Mouse (Mus musculus): ENCODE results near the gene Abca12. TPM values are rescaled to one million over a fixed set of nuclear protein-coding genes. Genes with fewer than 3 reads are reported as not detected.

The Abca12 gene
- total and polyA plus RNA-seq, 2 experiments: not detected

DNA sequence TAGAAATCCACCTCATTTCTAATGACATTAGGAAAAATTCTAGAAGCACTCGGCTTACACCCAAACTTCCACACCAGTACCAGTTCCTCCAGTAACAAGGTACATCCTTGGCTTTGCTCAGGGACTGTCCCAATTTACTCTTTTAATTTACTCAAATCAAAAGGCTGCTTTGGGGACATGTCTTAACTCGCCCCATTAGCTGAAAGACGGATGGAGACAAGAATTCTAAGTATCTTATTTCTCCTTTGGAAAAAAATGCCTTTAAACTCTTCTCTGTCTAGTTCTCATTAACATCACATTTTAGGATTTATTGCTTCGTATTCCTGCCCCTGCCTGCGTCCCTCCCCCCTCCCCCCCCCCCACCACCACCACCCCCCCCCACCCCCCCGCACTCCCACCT lies 626 bp downstream of the Abca12 start:
- Histone ChIP-seq H3K27ac (replicated peaks; ENCODE audit: insufficient read depth, low read depth, low read length) (no peak overlapping the region), H3K9ac (ENCODE audit: low read depth, low read length) (no peak overlapping the region), H3K36me3 (ENCODE audit: control insufficient read depth, insufficient read depth, low read length) (no peaks in the 10 kb centered on the region), H3K79me2 (ENCODE audit: control insufficient read depth, insufficient read depth, low read length) (no peaks in the 10 kb centered on the region), H3K27me3 (ENCODE audit: control insufficient read depth, insufficient read depth, low read length) (no peaks in the 10 kb centered on the region), H3K4me1 (ENCODE audit: control insufficient read depth, insufficient read depth, low read length) (no peaks in the 10 kb centered on the region), H3K4me3 (ENCODE audit: insufficient read depth, low read depth, low read length) (no peak overlapping the region)
- TF ChIP-seq POLR2A (IDR thresholded peaks at IDR 0.05; ENCODE audit: extremely low read depth, insufficient read depth, low read length) (no peak), CTCF (IDR thresholded peaks at IDR 0.05; ENCODE audit: low read depth, low read length) (no peak)
- DNase-seq (ENCODE audit: extremely low read depth, low read depth, low spot score): no peak
- WGBS: 69% methylated on average over 6 of the region's 6 CpGs

- H3K36me3 ChIP-seq (ENCODE audit: control insufficient read depth, insufficient read depth, low read length): no peaks in the 10 kb centered on the region
- no peak overlapping the region for H3K9ac ChIP-seq (ENCODE audit: low read depth, low read length)
- WGBS: 83% methylated on average over 11 of the region's 11 CpGs
- no peaks in the 10 kb centered on the region for H3K27me3 ChIP-seq (ENCODE audit: control insufficient read depth, insufficient read depth, low read length)
- no peak overlapping the region for H3K27ac ChIP-seq (replicated peaks; ENCODE audit: insufficient read depth, low read depth, low read length)
- no peaks in the 10 kb centered on the region for H3K4me1 ChIP-seq (ENCODE audit: control insufficient read depth, insufficient read depth, low read length)
- H3K4me3 ChIP-seq (ENCODE audit: insufficient read depth, low read depth, low read length): no peak overlapping the region
- H3K79me2 ChIP-seq (ENCODE audit: control insufficient read depth, insufficient read depth, low read length): no peaks in the 10 kb centered on the region
- DNase-seq (ENCODE audit: extremely low read depth, low read depth, low spot score): no peak
- TF ChIP-seq CTCF (IDR thresholded peaks at IDR 0.05; ENCODE audit: low read depth, low read length): no peak
- TF ChIP-seq POLR2A (IDR thresholded peaks at IDR 0.05; ENCODE audit: extremely low read depth, insufficient read depth, low read length): no peak
Observed at GRCm38 (mm10) chr1:71413114-71413513, 1.6 kb downstream of the Abca12 start.

DNA sequence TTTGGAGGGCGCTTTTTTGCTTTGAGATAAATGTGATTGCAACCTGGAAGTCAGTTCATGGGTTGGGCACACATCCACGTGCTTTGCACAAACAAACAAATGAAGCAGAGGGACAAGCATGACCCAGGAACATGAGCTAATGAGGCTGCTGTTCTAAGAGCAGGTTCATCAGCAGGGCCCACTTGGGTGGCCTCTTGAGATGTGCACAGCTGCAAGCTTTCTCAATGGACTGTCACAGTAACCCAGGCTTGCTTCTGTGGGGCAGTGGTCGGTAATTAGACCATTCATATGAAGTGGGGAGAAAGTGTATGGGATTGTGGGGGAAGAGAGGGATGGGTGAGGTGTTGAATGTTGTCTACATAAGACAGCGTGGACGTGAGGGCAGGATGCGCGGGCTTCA lies 7.0 kb downstream of the Abca12 start:
- DNase-seq (ENCODE audit: extremely low read depth, low read depth, low spot score): no peak
- no peak overlapping the region for H3K9ac ChIP-seq (ENCODE audit: low read depth, low read length)
- WGBS: 74% methylated on average over 7 of the region's 7 CpGs
- H3K79me2 ChIP-seq (ENCODE audit: control insufficient read depth, insufficient read depth, low read length): no peaks in the 10 kb centered on the region
- no peak overlapping the region for H3K4me3 ChIP-seq (ENCODE audit: insufficient read depth, low read depth, low read length)
- no peaks in the 10 kb centered on the region for H3K27me3 ChIP-seq (ENCODE audit: control insufficient read depth, insufficient read depth, low read length)
- TF ChIP-seq POLR2A (IDR thresholded peaks at IDR 0.05; ENCODE audit: extremely low read depth, insufficient read depth, low read length) (no peak), CTCF (IDR thresholded peaks at IDR 0.05; ENCODE audit: low read depth, low read length) (no peak)
- H3K36me3 ChIP-seq (ENCODE audit: control insufficient read depth, insufficient read depth, low read length): no peaks in the 10 kb centered on the region
- H3K4me1 ChIP-seq (ENCODE audit: control insufficient read depth, insufficient read depth, low read length): no peaks in the 10 kb centered on the region
- H3K27ac ChIP-seq (replicated peaks; ENCODE audit: insufficient read depth, low read depth, low read length): no peak overlapping the region

GRCm38 (mm10) chr1:71397635-71398034 lies 17.1 kb downstream of the Abca12 start:
- H3K79me2 ChIP-seq (ENCODE audit: control insufficient read depth, insufficient read depth, low read length): no peaks in the 10 kb centered on the region
- no peak overlapping the region for H3K9ac ChIP-seq (ENCODE audit: low read depth, low read length)
- H3K27me3 ChIP-seq (ENCODE audit: control insufficient read depth, insufficient read depth, low read length): no peaks in the 10 kb centered on the region
- DNase-seq (ENCODE audit: extremely low read depth, low read depth, low spot score): no peak
- 65% methylated on average over 3 of the region's 3 CpGs for WGBS
- no peak overlapping the region for H3K27ac ChIP-seq (replicated peaks; ENCODE audit: insufficient read depth, low read depth, low read length)
- no peak overlapping the region for H3K4me3 ChIP-seq (ENCODE audit: insufficient read depth, low read depth, low read length)
- no peaks in the 10 kb centered on the region for H3K4me1 ChIP-seq (ENCODE audit: control insufficient read depth, insufficient read depth, low read length)
- no peaks in the 10 kb centered on the region for H3K36me3 ChIP-seq (ENCODE audit: control insufficient read depth, insufficient read depth, low read length)
- TF ChIP-seq CTCF (IDR thresholded peaks at IDR 0.05; ENCODE audit: low read depth, low read length) (no peak), POLR2A (IDR thresholded peaks at IDR 0.05; ENCODE audit: extremely low read depth, insufficient read depth, low read length) (no peak)

DNA sequence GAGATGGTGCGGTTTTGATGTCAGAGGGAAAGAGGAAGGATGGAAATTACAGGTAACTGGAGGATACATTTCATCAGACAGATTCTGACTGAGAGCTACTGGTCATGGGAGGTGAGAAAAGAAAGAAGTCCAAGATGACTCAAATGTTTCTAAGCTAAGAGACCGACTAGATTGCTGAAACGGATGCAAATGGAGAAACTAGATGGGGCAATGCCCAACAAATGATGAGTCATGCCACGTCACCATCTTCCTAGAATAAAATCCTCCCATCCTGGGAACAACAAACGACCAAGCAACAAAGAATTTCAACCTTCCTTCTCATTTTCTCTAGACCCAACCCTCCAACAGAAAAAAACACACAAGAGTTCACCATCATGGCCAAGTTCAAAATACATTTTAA lies 18.6 kb downstream of the Abca12 start:
- no peaks in the 10 kb centered on the region for H3K27me3 ChIP-seq (ENCODE audit: control insufficient read depth, insufficient read depth, low read length)
- TF ChIP-seq CTCF (IDR thresholded peaks at IDR 0.05; ENCODE audit: low read depth, low read length) (no peak), POLR2A (IDR thresholded peaks at IDR 0.05; ENCODE audit: extremely low read depth, insufficient read depth, low read length) (no peak)
- no peak overlapping the region for H3K27ac ChIP-seq (replicated peaks; ENCODE audit: insufficient read depth, low read depth, low read length)
- no peak overlapping the region for H3K9ac ChIP-seq (ENCODE audit: low read depth, low read length)
- H3K4me1 ChIP-seq (ENCODE audit: control insufficient read depth, insufficient read depth, low read length): no peaks in the 10 kb centered on the region
- H3K36me3 ChIP-seq (ENCODE audit: control insufficient read depth, insufficient read depth, low read length): no peaks in the 10 kb centered on the region
- H3K79me2 ChIP-seq (ENCODE audit: control insufficient read depth, insufficient read depth, low read length): no peaks in the 10 kb centered on the region
- no peak overlapping the region for H3K4me3 ChIP-seq (ENCODE audit: insufficient read depth, low read depth, low read length)
- 79% methylated on average over 5 of the region's 5 CpGs for WGBS
- no peak for DNase-seq (ENCODE audit: extremely low read depth, low read depth, low spot score)

DNA sequence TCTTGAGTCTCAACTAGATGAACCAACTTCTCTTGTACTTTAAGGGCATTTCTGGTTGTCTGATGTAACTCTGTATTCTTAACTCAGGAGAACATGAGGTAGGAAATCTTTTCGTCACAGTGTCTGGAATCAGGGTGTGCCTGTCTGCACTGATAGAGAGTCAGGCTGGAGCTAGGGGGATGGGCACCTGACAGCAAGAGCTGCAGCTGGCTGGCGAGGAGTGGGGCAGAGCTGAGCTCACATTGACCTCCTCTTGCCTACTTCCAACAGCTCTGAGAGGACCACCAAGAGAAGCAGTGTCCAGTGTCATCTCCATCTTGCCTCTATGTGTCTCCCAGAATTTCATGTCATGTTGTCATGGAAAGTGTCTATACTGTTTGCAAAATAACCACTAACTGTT lies 20.5 kb downstream of the Abca12 start:
- Histone ChIP-seq H3K9ac (ENCODE audit: low read depth, low read length) (no peak overlapping the region), H3K79me2 (ENCODE audit: control insufficient read depth, insufficient read depth, low read length) (no peaks in the 10 kb centered on the region), H3K27me3 (ENCODE audit: control insufficient read depth, insufficient read depth, low read length) (no peaks in the 10 kb centered on the region), H3K27ac (replicated peaks; ENCODE audit: insufficient read depth, low read depth, low read length) (no peak overlapping the region), H3K36me3 (ENCODE audit: control insufficient read depth, insufficient read depth, low read length) (no peaks in the 10 kb centered on the region), H3K4me1 (ENCODE audit: control insufficient read depth, insufficient read depth, low read length) (no peaks in the 10 kb centered on the region), H3K4me3 (ENCODE audit: insufficient read depth, low read depth, low read length) (no peak overlapping the region)
- TF ChIP-seq POLR2A (IDR thresholded peaks at IDR 0.05; ENCODE audit: extremely low read depth, insufficient read depth, low read length): no peak
- WGBS: 47% methylated on average over 2 of the region's 2 CpGs
- no peak for DNase-seq (ENCODE audit: extremely low read depth, low read depth, low spot score)
